Mouse (Mus musculus) Patski (cell line): ENCODE data around the gene Clasp1. TPM values are rescaled to one million over a fixed set of nuclear protein-coding genes. Genes with fewer than 3 reads are reported as not detected.
A peak's percentile ranks its signal among the peaks of the same experiment; 100 is the strongest.

Source experiments
- ATAC-seq: fragments of 100-300 bp; one replicate; pipeline ENCODE4 v1.8.0; 2021
- CTCF ChIA-PET: fragments of 350-600 bp; sonication (Branson Sonifier 250); formaldehyde crosslinking; loops from one replicate; lab custom pipeline; 2022; ENCODE audit warnings: inconsistent platforms; lab: Charles Lee
- POLR2A ChIA-PET: fragments of 350-600 bp; sonication (Branson Sonifier 250); formaldehyde crosslinking; loops from one replicate; lab custom pipeline; 2022; ENCODE audit warnings: antibody characterized with exemption, inconsistent platforms; lab: Charles Lee
- DNase-seq: peaks from one replicate; pipeline ENCODE4 v3.0.0-alpha.2; 2011; ENCODE audit warnings: low read depth, low spot score
- H3K27me3 ChIP-seq: fragments of 371-371 bp; one replicate; pipeline ENCODE4 v1.5.1; 2021
- CTCF ChIP-seq: fragments of 100-300 bp; IDR thresholded peaks from one replicate; pipeline ENCODE4 v1.5.1; 2021
- in situ Hi-C: fragments of 300-500 bp; cut with MboI; formaldehyde crosslinking; loops from 3 replicates; pipeline ENCODE4 v1.11.1; 2018; ENCODE audit warnings: low pct_unique_long_range_greater_than_20kb, mixed read lengths
- polyA plus RNA-seq: library from polyadenylated mRNA; unstranded; gene quantifications from one replicate; pipeline ENCODE4 v1.2.3, GENCODE M21; 2021

Gene Clasp1
- polyA plus RNA-seq, 1 experiment from 2014 or later, result 39.0 TPM

DNA sequence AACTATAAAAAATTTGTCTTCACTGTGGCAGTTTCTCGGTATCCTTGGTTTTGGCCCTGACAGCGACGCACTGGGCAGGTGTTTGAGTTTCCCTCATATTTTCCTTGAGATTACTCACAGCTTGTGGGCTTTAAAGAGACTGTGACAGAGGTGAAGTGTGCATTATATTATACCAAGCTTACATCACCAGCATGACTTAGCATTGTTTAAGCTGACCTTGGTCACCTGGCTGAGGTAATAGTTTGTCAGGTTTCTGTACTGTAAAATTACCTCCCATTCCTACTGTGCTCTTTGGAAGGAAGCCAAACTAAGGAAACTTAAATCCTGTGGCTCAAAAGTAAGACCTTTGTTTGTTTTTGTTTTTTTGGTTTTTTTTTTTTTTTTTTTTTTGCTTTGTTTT is 69.4 kb downstream of the Clasp1 start:
- no peaks in the 10 kb centered on the region for H3K27me3 ChIP-seq
- ChIA-PET POLR2A (interaction anchor here (0.6 to 1.1 kb wide), 5 partner anchors 8 to 101 kb away, joined by 3 to 5 read pairs (median 3); no protein-coding TSS in a partner anchor), CTCF (interaction anchor here (0.7 to 4.0 kb wide), 17 partner anchors 8 to 138 kb away, joined by 3 to 17 read pairs (median 4); no protein-coding TSS in a partner anchor)
- DNase-seq (no peak), ATAC-seq (no peak)
- TF ChIP-seq CTCF, result no peak
- in situ Hi-C loops, result no loop called here

DNA sequence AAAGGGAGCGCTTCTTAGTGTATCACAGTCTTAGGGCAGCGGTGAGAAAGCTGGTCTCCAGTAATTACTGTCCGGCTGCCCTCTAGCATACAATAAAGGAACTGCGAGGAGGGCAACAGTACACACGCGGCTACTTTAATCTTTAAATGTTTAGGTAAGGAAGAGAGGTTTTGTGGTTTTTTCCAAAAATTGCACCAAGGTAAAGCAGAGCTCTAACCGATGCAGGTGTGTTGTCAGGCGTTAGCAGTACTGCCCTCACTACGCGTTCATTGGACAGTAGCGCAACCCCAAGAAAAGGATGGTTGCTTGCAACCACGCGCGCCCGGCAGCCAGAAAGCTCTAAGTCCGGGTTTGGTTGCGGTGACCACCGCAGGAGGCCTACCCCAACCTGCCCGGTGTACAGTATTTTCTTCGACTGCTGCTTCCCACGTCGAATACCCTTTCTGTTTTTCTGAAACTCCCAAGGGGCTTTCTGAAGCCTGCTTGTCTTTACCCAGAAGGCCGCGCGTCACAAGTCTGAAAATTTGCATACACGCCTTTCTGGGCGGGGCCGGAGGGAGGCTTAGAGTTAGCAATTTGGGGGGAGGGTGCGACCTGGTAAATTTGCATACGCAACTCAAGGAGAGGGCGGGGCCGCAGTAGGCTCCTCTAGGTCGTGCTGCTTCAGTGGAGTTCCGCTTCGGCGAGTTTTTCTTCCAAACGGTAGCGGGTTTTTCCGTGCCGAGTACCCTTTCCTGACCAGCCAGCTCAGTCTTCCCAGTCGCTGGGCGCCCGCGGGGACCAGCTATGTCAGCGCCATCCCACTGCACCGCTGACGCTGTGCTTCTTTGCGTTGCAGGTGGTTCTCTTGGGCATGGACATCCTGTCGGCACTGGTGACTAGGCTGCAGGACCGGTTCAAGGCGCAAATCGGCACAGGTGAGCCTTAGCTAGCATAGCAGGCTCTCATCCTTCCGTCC is 70.4 kb downstream of the Clasp1 start:
- in situ Hi-C loops, result no loop called here
- peak; percentile 58 for DNase-seq
- CTCF ChIA-PET, result interaction anchor here (0.8 to 4.0 kb wide), 18 partner anchors 9 to 139 kb away, joined by 3 to 17 read pairs (median 4); no protein-coding TSS in a partner anchor

DNA sequence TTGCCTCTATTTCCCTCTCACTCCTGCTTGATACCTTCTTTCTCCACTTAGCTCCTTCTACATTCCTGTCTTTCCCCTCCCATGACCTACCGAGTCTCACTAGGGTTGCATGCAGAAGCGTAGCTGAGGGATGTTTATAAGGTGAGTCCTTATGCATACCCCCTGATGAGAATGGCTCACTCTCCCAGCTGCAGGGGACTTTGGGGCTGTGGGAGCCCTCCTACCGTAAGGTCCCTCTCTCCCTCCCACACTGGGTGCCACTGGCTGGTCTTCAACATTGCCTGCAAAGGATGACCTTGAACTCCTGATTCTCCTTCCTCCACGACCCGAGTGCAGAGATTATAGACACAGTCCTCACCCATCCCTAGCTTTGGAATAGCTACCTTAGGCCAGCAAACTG is 71.9 kb downstream of the Clasp1 start:
- POLR2A ChIA-PET, result no interaction called here
- CTCF ChIA-PET, result interaction anchor here (1.0 to 4.0 kb wide), 5 partner anchors 8 to 74 kb away, joined by 3 to 12 read pairs (median 8); no protein-coding TSS in a partner anchor
- in situ Hi-C loops, result no loop called here
- DNase-seq (no peak), ATAC-seq (no peak)
- H3K27me3 ChIP-seq, result no peaks in the 10 kb centered on the region
- no peak for TF ChIP-seq CTCF

More for the DNA sequence above, 70.4 kb downstream of the Clasp1 start:
- POLR2A ChIA-PET, result interaction anchor here (0.6 to 1.1 kb wide), 7 partner anchors 9 to 102 kb away, joined by 3 to 5 read pairs (median 3); no protein-coding TSS in a partner anchor
- H3K27me3 ChIP-seq, result no peaks in the 10 kb centered on the region
- peak; percentile 61 for TF ChIP-seq CTCF
- peak; percentile 81 for ATAC-seq

DNA sequence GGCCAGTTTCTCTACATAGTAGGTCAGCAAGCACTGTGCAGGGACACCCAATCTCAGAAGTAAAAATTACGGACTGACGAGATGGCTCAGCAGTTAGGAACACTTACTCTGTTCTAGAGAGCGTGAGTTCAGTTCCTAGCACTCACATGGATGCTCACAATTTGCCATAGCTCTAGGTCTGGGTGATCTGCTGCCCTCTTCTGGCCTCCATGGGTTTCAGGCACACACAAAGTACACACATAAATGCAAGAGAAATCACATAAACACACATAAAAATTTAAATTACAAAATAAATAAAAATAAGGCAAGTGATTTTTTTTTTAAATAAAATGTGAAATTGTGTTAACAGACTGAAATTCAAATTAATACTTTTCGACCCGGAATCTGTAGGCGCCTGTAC is 77.2 kb downstream of the Clasp1 start:
- no peaks in the 10 kb centered on the region for H3K27me3 ChIP-seq
- POLR2A ChIA-PET, result no interaction called here
- DNase-seq (no peak), ATAC-seq (no peak)
- TF ChIP-seq CTCF, result peak; percentile 53
- in situ Hi-C loops, result loop anchor here (5.0 kb wide), 1 partner anchor 144 kb away; the partner anchor contains the start of gene Nifk
- CTCF ChIA-PET, result interaction anchor here (1.2 kb wide), 1 partner anchor 9 kb away, joined by 3 read pairs; no protein-coding TSS in a partner anchor

DNA sequence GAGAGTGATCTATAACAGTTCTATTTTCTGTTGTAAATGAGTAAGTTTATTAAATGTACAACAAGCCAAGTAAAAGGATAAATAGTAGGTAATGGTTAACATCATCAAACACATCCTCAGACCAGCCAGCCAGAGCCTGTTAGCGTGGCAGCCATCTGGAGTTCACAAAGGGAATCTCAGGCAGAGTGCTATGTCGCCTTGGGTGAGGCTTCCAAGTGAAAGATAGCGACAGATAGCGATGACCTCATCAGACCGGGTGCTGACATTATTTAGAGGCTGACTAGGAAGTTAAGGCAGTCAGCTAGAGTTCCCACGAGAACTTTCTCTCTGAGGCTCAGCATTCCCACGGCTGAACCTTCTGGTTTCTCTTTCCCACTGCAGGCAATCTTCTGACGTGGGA is 83.5 kb downstream of the Clasp1 start:
- ChIA-PET POLR2A (no interaction called here), CTCF (no interaction called here)
- no peak for TF ChIP-seq CTCF
- DNase-seq (no peak), ATAC-seq (no peak)
- no peaks in the 10 kb centered on the region for H3K27me3 ChIP-seq
- in situ Hi-C loops, result no loop called here

DNA sequence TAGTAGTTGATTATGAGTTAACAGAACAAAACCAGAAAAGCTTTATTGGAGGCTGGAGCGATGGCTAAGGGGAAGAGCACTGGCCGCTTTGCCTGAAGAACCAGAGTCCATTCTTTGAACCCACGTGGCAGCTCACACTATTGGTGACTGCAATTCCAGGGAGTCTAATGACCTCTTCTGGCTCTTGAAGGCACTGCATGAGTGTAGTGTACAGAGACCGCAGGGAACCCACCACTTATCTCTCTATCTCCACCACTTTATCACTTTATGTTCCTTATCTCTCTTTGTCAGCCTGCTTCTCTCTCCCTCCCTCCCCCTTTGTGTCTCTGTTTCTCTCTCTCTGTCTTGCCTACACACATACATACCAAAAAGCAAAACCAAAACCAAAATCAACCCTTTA is 88.1 kb downstream of the Clasp1 start:
- DNase-seq (no peak), ATAC-seq (peak; percentile 62)
- in situ Hi-C loops, result no loop called here

DNA sequence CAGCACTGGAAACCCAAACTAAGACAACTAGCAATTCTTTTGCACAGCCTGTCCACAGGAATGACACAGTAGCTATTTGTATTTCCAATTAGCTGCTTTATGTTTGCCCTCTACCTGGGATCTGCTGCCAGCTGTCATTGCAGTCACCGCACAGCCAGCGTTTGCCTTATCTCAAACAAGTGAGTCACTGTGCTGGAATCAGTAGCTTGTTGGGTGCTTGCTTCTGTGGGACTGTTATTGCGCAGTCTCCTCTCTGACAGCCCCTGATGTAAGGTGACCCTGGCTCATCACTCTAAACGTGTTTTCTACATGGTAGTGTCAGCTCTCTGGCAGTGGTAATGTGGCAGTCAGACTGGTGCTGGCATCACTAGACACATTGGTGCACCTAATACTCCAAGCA is 90.4 kb downstream of the Clasp1 start:
- CTCF ChIA-PET, result interaction anchor here (1.1 to 1.2 kb wide), 2 partner anchors 13 to 17 kb away, joined by 3 read pairs; no protein-coding TSS in a partner anchor
- DNase-seq (no peak), ATAC-seq (no peak)
- TF ChIP-seq CTCF, result no peak
- POLR2A ChIA-PET, result no interaction called here
- in situ Hi-C loops, result no loop called here
- H3K27me3 ChIP-seq, result no peaks in the 10 kb centered on the region

More for the DNA sequence above, 88.1 kb downstream of the Clasp1 start:
- TF ChIP-seq CTCF, result peak; percentile 79
- H3K27me3 ChIP-seq, result no peaks in the 10 kb centered on the region
- CTCF ChIA-PET, result interaction anchor here (0.6 to 2.6 kb wide), 9 partner anchors 8 to 109 kb away, joined by 3 to 12 read pairs (median 7); no protein-coding TSS in a partner anchor
- POLR2A ChIA-PET, result interaction anchor here (0.7 kb wide), 1 partner anchor 121 kb away, joined by 5 read pairs; no protein-coding TSS in a partner anchor

DNA sequence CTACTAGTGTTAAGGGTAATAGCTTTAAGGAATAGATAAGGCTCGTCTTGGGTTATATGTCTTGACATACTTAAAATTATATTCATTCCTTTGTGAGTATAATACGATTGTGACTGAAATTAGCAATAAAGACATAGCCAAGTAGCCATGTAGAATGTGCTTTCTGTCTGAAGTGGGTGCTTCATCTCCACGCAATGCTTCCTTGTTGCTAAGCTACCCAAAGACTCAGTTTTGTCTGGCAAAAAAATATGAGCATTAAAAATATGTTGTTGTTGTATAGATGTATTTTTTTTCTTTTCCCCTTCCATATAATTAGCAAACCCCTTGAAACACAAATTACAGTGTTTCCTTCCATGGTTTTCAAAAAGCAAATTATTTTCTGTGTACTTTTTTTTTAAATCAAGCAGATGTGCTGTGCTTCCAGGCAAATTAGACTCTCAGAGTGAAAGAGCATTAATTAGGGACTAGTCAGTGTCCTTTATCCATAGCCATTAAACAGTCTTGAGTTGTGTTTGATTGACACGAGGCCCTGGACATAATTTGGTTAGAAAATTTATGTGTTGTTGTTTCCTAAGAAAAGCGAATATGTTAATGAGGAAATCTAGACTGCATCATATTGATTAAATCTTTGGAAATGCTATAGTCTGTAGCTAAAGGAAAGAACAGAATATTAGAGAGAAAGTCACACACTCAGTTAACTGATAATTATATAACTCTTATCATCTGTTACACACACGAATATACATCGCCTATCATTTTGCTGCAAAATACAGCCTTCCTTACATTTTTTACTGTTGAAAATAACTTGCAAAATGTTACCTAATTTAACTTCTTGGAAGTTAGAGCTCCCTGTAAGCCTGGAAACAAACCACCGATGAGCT is 91.9 kb downstream of the Clasp1 start:
- TF ChIP-seq CTCF, result no peak
- ChIA-PET CTCF (interaction anchor here (1.3 to 1.4 kb wide), 2 partner anchors 16 to 144 kb away, joined by 3 read pairs; no protein-coding TSS in a partner anchor), POLR2A (no interaction called here)
- in situ Hi-C loops, result no loop called here
- no peak for ATAC-seq
- H3K27me3 ChIP-seq, result no peaks in the 10 kb centered on the region
- no peak for DNase-seq

DNA sequence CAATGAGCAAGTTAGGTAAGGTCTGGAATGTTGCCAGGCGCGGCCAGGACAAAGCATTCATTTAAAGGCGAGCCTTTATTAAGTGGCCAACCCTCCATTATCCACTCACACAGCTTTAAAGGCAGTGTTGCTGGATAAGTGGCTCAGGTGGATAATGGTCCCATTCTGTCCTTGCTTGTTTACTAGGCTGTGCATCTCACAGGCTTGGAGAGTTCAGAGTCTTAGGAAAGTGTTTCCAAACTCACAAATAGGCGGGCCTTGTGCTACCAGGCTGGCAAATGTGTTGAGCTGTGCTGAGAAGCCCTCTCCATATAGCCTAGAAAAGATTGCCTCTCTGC is 92.5 kb downstream of the Clasp1 start:
- ChIA-PET POLR2A (no interaction called here), CTCF (interaction anchor here (1.3 to 1.4 kb wide), 3 partner anchors 11 to 145 kb away, joined by 3 read pairs; no protein-coding TSS in a partner anchor)
- no peak for TF ChIP-seq CTCF
- DNase-seq (no peak), ATAC-seq (no peak)
- in situ Hi-C loops, result no loop called here
- no peaks in the 10 kb centered on the region for H3K27me3 ChIP-seq

DNA sequence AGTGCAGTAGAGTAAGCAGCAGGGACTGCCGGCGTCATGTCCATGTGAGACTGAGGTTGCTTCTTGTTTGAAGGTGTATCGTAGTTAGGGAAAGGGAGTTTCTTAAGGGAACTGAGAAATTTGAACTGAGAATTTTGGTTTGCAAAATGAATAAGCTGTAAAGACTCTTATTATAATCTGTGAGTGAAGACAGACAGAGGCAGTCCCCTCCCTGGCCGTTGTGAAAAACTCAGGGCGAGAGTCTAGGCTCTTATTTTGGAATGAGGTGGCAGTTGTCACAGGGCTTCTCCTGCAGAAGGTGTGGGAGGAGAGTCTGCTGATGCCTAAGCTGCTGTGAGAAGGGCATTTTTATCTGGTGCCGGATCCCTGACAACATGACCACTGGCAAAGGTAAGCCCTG is 92.8 kb downstream of the Clasp1 start:
- in situ Hi-C loops, result no loop called here
- ATAC-seq (no peak), DNase-seq (no peak)

More for the DNA sequence above, 92.8 kb downstream of the Clasp1 start:
- H3K27me3 ChIP-seq, result no peaks in the 10 kb centered on the region
- ChIA-PET POLR2A (no interaction called here), CTCF (interaction anchor here (1.3 to 1.4 kb wide), 3 partner anchors 11 to 145 kb away, joined by 3 read pairs; no protein-coding TSS in a partner anchor)
- no peak for TF ChIP-seq CTCF
